8 mouse cellular contexts compared by ENCODE assay signal in genomic region chr14:24826471-24827337, GRCm38 (mm10).
DNase-seq lines count a peak whose midpoint lies in the region; ATAC-seq and TF ChIP-seq lines count a peak whose summit lies in the region.

No protein-coding gene starts in this region.

- H3K4me1 ChIP-seq in heart, embryonic 10.5 days, result peaks cover 66% of the 10 kb centered on the region
- H3K4me1 ChIP-seq in hindbrain, postnatal 0 days (ENCODE audit: insufficient read depth, low read length), result peaks cover 18% of the 10 kb centered on the region
- H3K4me1 ChIP-seq in neural tube, embryonic 14.5 days (ENCODE audit: control insufficient read depth, insufficient read depth, low read length), result peaks cover 43% of the 10 kb centered on the region

- peak; percentile 60 for ATAC-seq in hindbrain, postnatal 0 days
- peak; percentile 28; the same call in 1 of the 2 replicates for ATAC-seq in neural tube, embryonic 14.5 days (ENCODE audit: low read depth)

- H3K9me3 ChIP-seq in heart, embryonic 10.5 days, result no peaks in the 10 kb centered on the region
- H3K9me3 ChIP-seq in hindbrain, postnatal 0 days (ENCODE audit: low read length), result no peaks in the 10 kb centered on the region
- H3K9me3 ChIP-seq in neural tube, embryonic 14.5 days (ENCODE audit: control insufficient read depth, low read length), result no peaks in the 10 kb centered on the region

- H3K4me2 ChIP-seq in hindbrain, postnatal 0 days (ENCODE audit: low read depth, low read length), result no peak overlapping the region
- no peak overlapping the region for H3K4me2 ChIP-seq in neural tube, embryonic 14.5 days (ENCODE audit: low read depth, low read length)

- H3K27me3 ChIP-seq in heart, embryonic 10.5 days (ENCODE audit: insufficient read depth, poor library complexity, severe bottlenecking), result no peaks in the 10 kb centered on the region
- no peaks in the 10 kb centered on the region for H3K27me3 ChIP-seq in hindbrain, postnatal 0 days (ENCODE audit: insufficient read depth, low read length)
- no peaks in the 10 kb centered on the region for H3K27me3 ChIP-seq in neural tube, embryonic 14.5 days (ENCODE audit: control insufficient read depth, insufficient read depth, low read length)

- TF ChIP-seq CTCF in hindbrain, postnatal 0 days (IDR thresholded peaks at IDR 0.05; ENCODE audit: low read depth), result no peak

- H3K4me3 ChIP-seq in heart, embryonic 10.5 days, result no peak overlapping the region
- no peak overlapping the region for H3K4me3 ChIP-seq in hindbrain, postnatal 0 days (ENCODE audit: low read length)
- H3K4me3 ChIP-seq in neural tube, embryonic 14.5 days (ENCODE audit: low read depth, low read length), result no peak overlapping the region

- no peak for DNase-seq in heart, embryonic 10.5 days (ENCODE audit: low spot score)
- no peak for DNase-seq in heart, postnatal 4 days
- DNase-seq in embryo, embryonic 11 days, result peak; percentile 81
- DNase-seq in hindbrain, postnatal 0 days (ENCODE audit: low spot score), result peak; percentile 71
- DNase-seq in lung, postnatal 14 days, result no peak
- no peak for DNase-seq in urinary bladder, adult 2 months (ENCODE audit: low spot score)
- no peak for DNase-seq in adrenal gland, postnatal 14 days

- H3K9ac ChIP-seq in hindbrain, postnatal 0 days (replicated peaks; ENCODE audit: low read length), result no peak overlapping the region
- no peak overlapping the region for H3K9ac ChIP-seq in neural tube, embryonic 14.5 days (replicated peaks; ENCODE audit: low read depth, low read length)

- H3K27ac ChIP-seq in heart, embryonic 10.5 days, result peak overlapping the region; percentile 84
- H3K27ac ChIP-seq in hindbrain, postnatal 0 days, result peak overlapping the region; percentile 78
- peak overlapping the region; percentile 93 for H3K27ac ChIP-seq in neural tube, embryonic 14.5 days (ENCODE audit: low read depth, low read length)

- WGBS in heart, embryonic 10.5 days, result 37% methylated on average over 13 of the region's 13 CpGs
- 11% methylated on average over 13 of the region's 13 CpGs for WGBS in hindbrain, postnatal 0 days
- 10% methylated on average over 13 of the region's 13 CpGs for WGBS in neural tube, embryonic 14.5 days

- H3K36me3 ChIP-seq in heart, embryonic 10.5 days, result no peaks in the 10 kb centered on the region
- H3K36me3 ChIP-seq in hindbrain, postnatal 0 days (ENCODE audit: insufficient read depth, low read length), result no peaks in the 10 kb centered on the region
- H3K36me3 ChIP-seq in neural tube, embryonic 14.5 days (ENCODE audit: control insufficient read depth, insufficient read depth, low read length), result no peaks in the 10 kb centered on the region

Comparison
In these comparisons a context has a peak if more than half of its experiments do, and no peak if none do; other contexts are left out.
1. DNase-seq: peak in embryo, embryonic 11 days (single experiment) and hindbrain, postnatal 0 days (single experiment); none in heart, embryonic 10.5 days (single experiment), heart, postnatal 4 days (single experiment), lung, postnatal 14 days (single experiment), urinary bladder, adult 2 months (single experiment) and adrenal gland, postnatal 14 days (single experiment).
2. Peak in every context shown above with its lines, with median percentiles within 50 percentile points of each other: H3K27ac ChIP-seq.